Mouse (Mus musculus) heart, postnatal 0 days (tissue): ENCODE data around the gene Prr5l.

Experiments
- CTCF ChIP-seq: IDR thresholded peaks from 2 replicates; pipeline ENCODE4 v1.5.1; 2016; ENCODE audit warnings: antibody characterized with exemption, control low read depth, low read depth
- EP300 ChIP-seq: IDR thresholded peaks from 2 replicates; pipeline ENCODE4 v1.6.1; 2016; ENCODE audit warnings: antibody characterized with exemption, low read depth

DNA sequence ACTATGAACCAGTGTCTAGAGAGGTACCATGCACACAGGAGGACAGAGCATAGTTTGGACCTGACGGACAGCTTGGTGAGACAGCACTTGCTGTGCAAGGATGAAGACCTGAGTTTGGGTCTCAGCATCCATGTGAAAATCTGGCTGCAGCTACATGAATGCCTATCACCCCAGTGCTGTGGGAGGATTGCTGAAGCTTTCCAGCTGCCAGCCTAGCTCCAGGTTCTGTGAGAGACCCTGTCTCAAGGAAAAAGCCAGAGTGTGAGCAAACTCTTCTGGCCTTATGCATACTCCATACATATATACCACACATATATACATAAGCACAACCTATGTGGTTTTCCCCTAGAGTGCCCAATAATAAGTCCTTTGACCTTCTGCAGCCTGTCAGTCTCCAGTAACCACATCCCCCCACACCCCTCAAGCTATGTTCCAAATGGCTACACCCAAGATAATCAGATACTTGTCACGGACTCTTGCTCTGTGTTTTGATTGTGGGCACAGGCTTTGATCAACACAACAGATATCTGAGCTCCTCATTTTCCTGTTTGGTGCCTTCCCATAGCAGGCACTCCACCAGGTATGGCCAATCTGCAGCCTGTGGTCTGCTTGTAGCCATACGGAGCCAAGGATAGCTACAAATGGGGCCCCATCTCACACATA is 66.0 kb downstream of the Prr5l start:
- no peak for TF ChIP-seq CTCF
- TF ChIP-seq EP300 = no peak
